Mouse (Mus musculus) limb, embryonic 12.5 days (tissue): ENCODE measurements at regions not wholly inside any gene's neighbourhood (a gene's known extent, or its start where the extent isn't known, plus 50 kb on each side); places are given as distances from the start of the nearest gene placed in this dataset.

ENCODE experiments used
- ATAC-seq: fragments of 200-750 bp; cut with Nextera tagmentation; 2 replicates; pipeline ENCODE4 v1.8.0; 2017; ENCODE audit warnings: low read depth, moderate TSS enrichment; ENCODE audit not compliant: insufficient number of reproducible peaks, insufficient read depth, low FRiP score, low TSS enrichment
- H3K27ac ChIP-seq: fragments of 300-500 bp; sonication (generic); 2 replicates; pipeline ENCODE4 v1.5.1; 2016; ENCODE audit warnings: mild to moderate bottlenecking, moderate library complexity
- H3K27me3 ChIP-seq: fragments of 300-500 bp; sonication (generic); 2 replicates; pipeline ENCODE4 v1.6.1; 2016; ENCODE audit warnings: mild to moderate bottlenecking, moderate library complexity
- H3K36me3 ChIP-seq: fragments of 300-500 bp; sonication (generic); 2 replicates; pipeline ENCODE4 v1.6.1; 2016; ENCODE audit warnings: mild to moderate bottlenecking, moderate library complexity
- H3K4me1 ChIP-seq: fragments of 300-500 bp; sonication (generic); replicated peaks from 2 replicates; pipeline ENCODE4 v1.6.1; 2016
- H3K4me2 ChIP-seq: fragments of 300-500 bp; sonication (generic); 2 replicates; pipeline ENCODE4 v1.6.1; 2016; ENCODE audit warnings: mild to moderate bottlenecking, moderate library complexity
- H3K4me3 ChIP-seq: fragments of 300-500 bp; sonication (generic); replicated peaks from 2 replicates; pipeline ENCODE4 v1.5.1; 2016; ENCODE audit warnings: mild to moderate bottlenecking
- H3K9ac ChIP-seq: fragments of 300-500 bp; sonication (generic); replicated peaks from 2 replicates; pipeline ENCODE4 v1.6.1; 2016; ENCODE audit warnings: mild to moderate bottlenecking, moderate library complexity
- H3K9me3 ChIP-seq: fragments of 300-500 bp; sonication (generic); 2 replicates; pipeline ENCODE4 v1.6.1; 2016; ENCODE audit warnings: mild to moderate bottlenecking, moderate library complexity
- WGBS: fragments of 180-500 bp; shearing (Covaris S2); methylation state at CpG from one replicate; pipeline ENCODE4 v1.1.7; 2016; 5-methylcytosine and 5-hydroxymethylcytosine counted together

GRCm38 (mm10) chr5:33531263-33531662, 97.5 kb upstream of the Nkx1-1 start:
- H3K27me3 ChIP-seq, result peaks cover 93% of the 10 kb centered on the region
- 89% methylated on average over 1 of the region's 1 CpGs for WGBS
- ATAC-seq, result no peak
- H3K4me1 ChIP-seq, result peaks cover 35% of the 10 kb centered on the region
- no peaks in the 10 kb centered on the region for H3K9me3 ChIP-seq
- no peak overlapping the region for H3K9ac ChIP-seq
- H3K4me2 ChIP-seq, result no peak overlapping the region
- no peak overlapping the region for H3K4me3 ChIP-seq
- H3K27ac ChIP-seq, result no peak overlapping the region
- H3K36me3 ChIP-seq, result no peaks in the 10 kb centered on the region

- 21% methylated on average over 12 of the region's 13 CpGs for WGBS
Measured at GRCm38 (mm10) chr5:33529771-33530170, 96.0 kb upstream of the Nkx1-1 start.

GRCm38 (mm10) chr5:33528971-33529670, 95.3 kb upstream of the Nkx1-1 start:
- no peaks in the 10 kb centered on the region for H3K36me3 ChIP-seq
- H3K27ac ChIP-seq, result no peak overlapping the region
- H3K4me1 ChIP-seq, result peaks cover 20% of the 10 kb centered on the region
- WGBS, result 37% methylated on average over 14 of the region's 14 CpGs
- no peak overlapping the region for H3K4me3 ChIP-seq
- H3K9me3 ChIP-seq, result no peaks in the 10 kb centered on the region
- no peak for ATAC-seq
- no peak overlapping the region for H3K9ac ChIP-seq
- no peak overlapping the region for H3K4me2 ChIP-seq
- peaks cover 90% of the 10 kb centered on the region for H3K27me3 ChIP-seq

More at GRCm38 (mm10) chr5:33529771-33530170, 96.0 kb upstream of the Nkx1-1 start:
- H3K9ac ChIP-seq, result no peak overlapping the region
- peaks cover 26% of the 10 kb centered on the region for H3K4me1 ChIP-seq
- H3K4me3 ChIP-seq, result no peak overlapping the region
- no peak overlapping the region for H3K27ac ChIP-seq
- H3K9me3 ChIP-seq, result no peaks in the 10 kb centered on the region
- peaks cover 90% of the 10 kb centered on the region for H3K27me3 ChIP-seq
- no peaks in the 10 kb centered on the region for H3K36me3 ChIP-seq
- no peak overlapping the region for H3K4me2 ChIP-seq
- peak; percentile 53; the same call in 1 of the 2 replicates for ATAC-seq

GRCm38 (mm10) chr5:33527750-33528149, 94.0 kb upstream of the Nkx1-1 start:
- no peak overlapping the region for H3K27ac ChIP-seq
- WGBS, result 31% methylated on average over 10 of the region's 10 CpGs
- ATAC-seq, result 0 out of 2 replicates have a peak, but pooled peaks have one; percentile 50

DNA sequence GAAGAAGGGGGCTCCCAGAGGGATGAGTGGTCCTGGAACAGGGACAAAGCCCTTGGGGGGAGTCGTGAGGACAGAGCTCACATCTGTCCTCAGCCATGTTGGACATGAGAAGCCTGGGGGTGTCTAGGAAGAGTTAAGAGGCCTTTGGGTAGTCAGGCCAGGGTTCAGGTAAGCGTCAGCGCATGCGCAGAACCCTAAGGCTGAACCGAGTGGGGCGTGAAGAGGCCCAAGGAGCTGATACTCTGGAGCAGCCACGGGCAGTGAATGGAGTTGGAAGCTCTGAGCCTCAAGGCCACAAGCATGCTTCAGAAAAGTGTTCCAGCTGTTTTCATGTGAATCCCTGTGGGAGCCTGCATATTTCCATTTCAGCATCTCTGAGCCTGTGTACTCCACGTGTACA, 93.5 kb upstream of the Nkx1-1 start:
- 78% methylated on average over 8 of the region's 8 CpGs for WGBS
- Histone ChIP-seq H3K4me2 (no peak overlapping the region), H3K4me1 (peaks cover 18% of the 10 kb centered on the region), H3K36me3 (no peaks in the 10 kb centered on the region), H3K9me3 (no peaks in the 10 kb centered on the region), H3K27ac (no peak overlapping the region), H3K27me3 (peaks cover 75% of the 10 kb centered on the region), H3K9ac (no peak overlapping the region), H3K4me3 (no peak overlapping the region)
- no peak for ATAC-seq

More at GRCm38 (mm10) chr5:33527750-33528149, 94.0 kb upstream of the Nkx1-1 start:
- Histone ChIP-seq H3K9me3 (no peaks in the 10 kb centered on the region), H3K27me3 (peaks cover 78% of the 10 kb centered on the region), H3K4me3 (no peak overlapping the region), H3K4me2 (no peak overlapping the region), H3K36me3 (no peaks in the 10 kb centered on the region), H3K9ac (no peak overlapping the region), H3K4me1 (peaks cover 18% of the 10 kb centered on the region)

GRCm38 (mm10) chr5:33521951-33522742, 88.4 kb upstream of the Nkx1-1 start:
- ATAC-seq, result no peak
- Histone ChIP-seq H3K9ac (no peak overlapping the region), H3K4me3 (no peak overlapping the region), H3K27me3 (peaks cover 52% of the 10 kb centered on the region), H3K4me1 (peaks cover 21% of the 10 kb centered on the region), H3K36me3 (no peaks in the 10 kb centered on the region), H3K9me3 (no peaks in the 10 kb centered on the region), H3K27ac (no peak overlapping the region), H3K4me2 (no peak overlapping the region)
- 86% methylated on average over 16 of the region's 16 CpGs for WGBS

DNA sequence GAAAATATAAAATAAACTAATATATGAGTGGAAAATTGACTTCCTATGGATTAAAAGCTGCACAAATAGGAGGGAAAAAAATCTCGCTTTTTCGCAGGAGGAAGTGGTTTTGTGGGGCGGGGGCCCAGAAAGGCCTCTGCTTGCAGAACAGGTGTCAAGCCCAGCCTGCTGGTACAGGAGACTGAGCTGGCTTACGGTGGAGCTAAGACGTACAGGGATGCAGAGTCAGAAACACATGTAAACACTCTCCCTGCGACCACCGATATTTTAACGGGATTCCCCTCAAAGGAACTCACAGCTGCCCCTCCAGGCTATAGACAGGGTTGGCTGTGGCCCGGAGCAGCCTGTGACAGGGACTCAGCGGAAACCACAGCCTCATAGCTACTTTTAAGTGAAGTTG, 87.1 kb upstream of the Nkx1-1 start:
- Histone ChIP-seq H3K27ac (no peak overlapping the region), H3K4me3 (no peak overlapping the region), H3K27me3 (peaks cover 50% of the 10 kb centered on the region), H3K4me1 (peaks cover 23% of the 10 kb centered on the region), H3K36me3 (no peaks in the 10 kb centered on the region), H3K9ac (no peak overlapping the region), H3K4me2 (no peak overlapping the region), H3K9me3 (no peaks in the 10 kb centered on the region)
- WGBS, result 56% methylated on average over 10 of the region's 10 CpGs
- no peak for ATAC-seq

DNA sequence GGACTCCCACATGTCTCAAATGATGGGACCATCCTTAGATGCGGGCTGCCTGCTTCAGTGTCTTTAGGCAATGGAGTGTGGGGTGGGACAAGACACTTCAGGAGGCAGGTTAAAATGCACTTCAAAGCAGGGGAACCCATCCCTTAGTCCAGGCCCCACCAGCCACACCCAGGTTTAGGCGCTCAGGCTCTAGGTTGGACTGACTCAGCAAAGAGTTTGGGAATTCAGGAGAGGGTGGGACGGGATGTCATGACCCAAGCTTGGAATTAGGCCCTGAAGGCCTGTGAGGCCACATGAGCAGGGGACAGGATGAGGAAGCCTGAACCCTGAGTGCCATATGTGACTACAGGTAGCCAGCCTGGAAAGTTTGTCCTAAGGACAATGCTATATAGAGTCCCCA, 85.6 kb upstream of the Nkx1-1 start:
- H3K4me3 ChIP-seq, result no peak overlapping the region
- H3K4me1 ChIP-seq, result peaks cover 23% of the 10 kb centered on the region
- H3K36me3 ChIP-seq, result no peaks in the 10 kb centered on the region
- H3K27me3 ChIP-seq, result peaks cover 40% of the 10 kb centered on the region
- H3K9ac ChIP-seq, result no peak overlapping the region
- H3K9me3 ChIP-seq, result no peaks in the 10 kb centered on the region
- WGBS, result 79% methylated on average over 3 of the region's 3 CpGs
- H3K4me2 ChIP-seq, result no peak overlapping the region
- H3K27ac ChIP-seq, result no peak overlapping the region
- no peak; the same call in 1 of the 2 replicates for ATAC-seq

DNA sequence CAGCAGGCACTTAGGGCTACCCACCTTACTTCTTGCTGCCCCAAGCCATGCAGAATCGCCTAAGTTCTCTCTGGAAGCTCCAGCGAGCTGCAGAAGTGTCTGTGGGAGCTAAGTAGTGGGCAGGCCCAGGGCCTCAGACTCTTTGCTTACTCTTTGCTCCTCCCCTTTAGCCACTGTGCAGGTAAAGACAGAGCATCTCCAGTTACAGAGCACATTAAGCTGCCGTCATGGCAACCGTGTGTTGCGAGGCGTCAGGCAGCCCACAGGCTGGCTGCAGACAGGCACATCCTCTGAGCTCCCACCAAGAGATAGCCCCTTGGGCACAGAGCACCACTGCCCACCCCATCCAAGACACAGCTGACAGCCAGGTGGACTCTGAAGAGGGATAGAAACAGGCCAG, 85.1 kb upstream of the Nkx1-1 start:
- Histone ChIP-seq H3K4me2 (no peak overlapping the region), H3K9ac (no peak overlapping the region), H3K9me3 (no peaks in the 10 kb centered on the region), H3K27me3 (peaks cover 38% of the 10 kb centered on the region), H3K27ac (no peak overlapping the region), H3K36me3 (no peaks in the 10 kb centered on the region), H3K4me3 (no peak overlapping the region), H3K4me1 (peaks cover 23% of the 10 kb centered on the region)
- ATAC-seq, result peak; percentile 43; the same call in 1 of the 2 replicates
- 22% methylated on average over 6 of the region's 6 CpGs for WGBS

GRCm38 (mm10) chr5:33517625-33518024, 83.8 kb upstream of the Nkx1-1 start:
- H3K4me2 ChIP-seq, result no peak overlapping the region
- H3K27me3 ChIP-seq, result peaks cover 50% of the 10 kb centered on the region
- no peaks in the 10 kb centered on the region for H3K36me3 ChIP-seq
- H3K27ac ChIP-seq, result no peak overlapping the region
- no peak overlapping the region for H3K4me3 ChIP-seq
- WGBS, result 60% methylated on average over 8 of the region's 8 CpGs
- H3K4me1 ChIP-seq, result peaks cover 23% of the 10 kb centered on the region
- no peak overlapping the region for H3K9ac ChIP-seq
- H3K9me3 ChIP-seq, result no peaks in the 10 kb centered on the region
- no peak for ATAC-seq

- H3K4me3 ChIP-seq, result no peak overlapping the region
- peaks cover 35% of the 10 kb centered on the region for H3K4me1 ChIP-seq
- no peak overlapping the region for H3K4me2 ChIP-seq
- peaks cover 62% of the 10 kb centered on the region for H3K27me3 ChIP-seq
- no peak for ATAC-seq
- no peaks in the 10 kb centered on the region for H3K36me3 ChIP-seq
- no peak overlapping the region for H3K9ac ChIP-seq
- H3K27ac ChIP-seq, result no peak overlapping the region
- H3K9me3 ChIP-seq, result no peaks in the 10 kb centered on the region
- WGBS, result 88% methylated on average over 3 of the region's 3 CpGs
Measured at GRCm38 (mm10) chr5:33516211-33516610, 82.4 kb upstream of the Nkx1-1 start.
